Mouse (Mus musculus) bone marrow macrophage, adult 2 months (primary cell): Measurements from ENCODE around the gene Rab34.

ENCODE experiments used
- CTCF ChIP-seq: IDR thresholded peaks from 2 replicates; pipeline ENCODE4 v1.5.1; 2012; ENCODE audit warnings: low read depth, mild to moderate bottlenecking, low read length, moderate library complexity
- POLR2A ChIP-seq: IDR thresholded peaks from 2 replicates; pipeline ENCODE4 v1.6.1; 2012; ENCODE audit warnings: mild to moderate bottlenecking, low read depth, low read length, borderline replicate concordance

- TF ChIP-seq CTCF, result no peak
- no peak for TF ChIP-seq POLR2A
Observed at GRCm38 (mm10) chr11:78163045-78163444, 25.2 kb upstream of the Rab34 start.
